Mouse (Mus musculus): ENCODE results near the gene Ddb2. TPM values are rescaled to one million over a fixed set of nuclear protein-coding genes. Genes with fewer than 3 reads are reported as not detected.

Gene Ddb2
- polyA plus RNA-seq, 1 experiment, result 32.4 TPM

GRCm38 (mm10) chr2:91182016-91182404 lies 54.8 kb downstream of the Ddb2 start:
- Histone ChIP-seq H3K4me1 (ENCODE audit: control insufficient read depth, insufficient read depth, low read length) (peaks cover 5% of the 10 kb centered on the region; the same call in 1 of the 2 replicates), H3K4me3 (replicated peaks; ENCODE audit: control insufficient read depth, low read depth, low read length) (peak overlapping the region; percentile 78), H3K27ac (ENCODE audit: control insufficient read depth, insufficient read depth, low read depth, low read length, poor library complexity) (no peak overlapping the region)
- WGBS, result 2% methylated on average over 8 of the region's 8 CpGs
- TF ChIP-seq CTCF (IDR thresholded peaks at IDR 0.05; ENCODE audit: control insufficient read depth, insufficient read depth, low read length) (no peak; the same call in 1 of the 2 replicates), POLR2A (IDR thresholded peaks at IDR 0.05; ENCODE audit: borderline replicate concordance, control insufficient read depth, low read depth, low read length) (no peak)

GRCm38 (mm10) chr2:91180706-91181105 lies 56.1 kb downstream of the Ddb2 start:
- H3K4me1 ChIP-seq (ENCODE audit: control insufficient read depth, insufficient read depth, low read length), result peaks cover 5% of the 10 kb centered on the region; the same call in 1 of the 2 replicates
- no peak overlapping the region for H3K4me3 ChIP-seq (replicated peaks; ENCODE audit: control insufficient read depth, low read depth, low read length)
- TF ChIP-seq CTCF (IDR thresholded peaks at IDR 0.05; ENCODE audit: control insufficient read depth, insufficient read depth, low read length) (no peak), POLR2A (IDR thresholded peaks at IDR 0.05; ENCODE audit: borderline replicate concordance, control insufficient read depth, low read depth, low read length) (no peak)
- WGBS, result 64% methylated on average over 5 of the region's 5 CpGs
- H3K27ac ChIP-seq (ENCODE audit: control insufficient read depth, insufficient read depth, low read depth, low read length, poor library complexity), result no peak overlapping the region

- TF ChIP-seq CTCF (IDR thresholded peaks at IDR 0.05; ENCODE audit: control insufficient read depth, insufficient read depth, low read length) (no peak), POLR2A (IDR thresholded peaks at IDR 0.05; ENCODE audit: borderline replicate concordance, control insufficient read depth, low read depth, low read length) (no peak)
- 82% methylated on average over 4 of the region's 4 CpGs for WGBS
- Histone ChIP-seq H3K4me3 (replicated peaks; ENCODE audit: control insufficient read depth, low read depth, low read length) (no peak overlapping the region), H3K4me1 (ENCODE audit: control insufficient read depth, insufficient read depth, low read length) (peaks cover 5% of the 10 kb centered on the region; the same call in 1 of the 2 replicates), H3K27ac (ENCODE audit: control insufficient read depth, insufficient read depth, low read depth, low read length, poor library complexity) (no peak overlapping the region)
Measured at GRCm38 (mm10) chr2:91179825-91180224, 57.0 kb downstream of the Ddb2 start.

GRCm38 (mm10) chr2:91176234-91176633 lies 60.5 kb downstream of the Ddb2 start:
- TF ChIP-seq CTCF (IDR thresholded peaks at IDR 0.05; ENCODE audit: control insufficient read depth, insufficient read depth, low read length), result no peak
- TF ChIP-seq POLR2A (IDR thresholded peaks at IDR 0.05; ENCODE audit: borderline replicate concordance, control insufficient read depth, low read depth, low read length), result no peak
- WGBS, result 92% methylated on average over 6 of the region's 6 CpGs
- no peak overlapping the region for H3K4me3 ChIP-seq (replicated peaks; ENCODE audit: control insufficient read depth, low read depth, low read length)

GRCm38 (mm10) chr2:91175490-91175889 lies 61.3 kb downstream of the Ddb2 start:
- 69% methylated on average over 4 of the region's 4 CpGs for WGBS
- no peak overlapping the region for H3K27ac ChIP-seq (ENCODE audit: control insufficient read depth, insufficient read depth, low read depth, low read length, poor library complexity)
- H3K4me1 ChIP-seq (ENCODE audit: control insufficient read depth, insufficient read depth, low read length), result no peaks in the 10 kb centered on the region

More at GRCm38 (mm10) chr2:91176234-91176633, 60.5 kb downstream of the Ddb2 start:
- no peaks in the 10 kb centered on the region for H3K4me1 ChIP-seq (ENCODE audit: control insufficient read depth, insufficient read depth, low read length)
- H3K27ac ChIP-seq (ENCODE audit: control insufficient read depth, insufficient read depth, low read depth, low read length, poor library complexity), result no peak overlapping the region

GRCm38 (mm10) chr2:91169587-91170322 lies 67.0 kb downstream of the Ddb2 start:
- Histone ChIP-seq H3K4me3 (replicated peaks; ENCODE audit: control insufficient read depth, low read depth, low read length) (no peak overlapping the region), H3K4me1 (ENCODE audit: control insufficient read depth, insufficient read depth, low read length) (no peaks in the 10 kb centered on the region), H3K27ac (ENCODE audit: control insufficient read depth, insufficient read depth, low read depth, low read length, poor library complexity) (no peak overlapping the region)
- WGBS, result 91% methylated on average over 25 of the region's 25 CpGs
- no peak for TF ChIP-seq POLR2A (IDR thresholded peaks at IDR 0.05; ENCODE audit: borderline replicate concordance, control insufficient read depth, low read depth, low read length)
- no peak for TF ChIP-seq CTCF (IDR thresholded peaks at IDR 0.05; ENCODE audit: control insufficient read depth, insufficient read depth, low read length)

More at GRCm38 (mm10) chr2:91175490-91175889, 61.3 kb downstream of the Ddb2 start:
- no peak overlapping the region for H3K4me3 ChIP-seq (replicated peaks; ENCODE audit: control insufficient read depth, low read depth, low read length)
- TF ChIP-seq POLR2A (IDR thresholded peaks at IDR 0.05; ENCODE audit: borderline replicate concordance, control insufficient read depth, low read depth, low read length) (no peak), CTCF (IDR thresholded peaks at IDR 0.05; ENCODE audit: control insufficient read depth, insufficient read depth, low read length) (no peak)

GRCm38 (mm10) chr2:91167629-91168028 lies 69.2 kb downstream of the Ddb2 start:
- H3K27ac ChIP-seq (ENCODE audit: control insufficient read depth, insufficient read depth, low read depth, low read length, poor library complexity), result no peak overlapping the region
- no peak for TF ChIP-seq CTCF (IDR thresholded peaks at IDR 0.05; ENCODE audit: control insufficient read depth, insufficient read depth, low read length)
- TF ChIP-seq POLR2A (IDR thresholded peaks at IDR 0.05; ENCODE audit: borderline replicate concordance, control insufficient read depth, low read depth, low read length), result no peak
- WGBS, result 84% methylated on average over 4 of the region's 4 CpGs
- no peak overlapping the region for H3K4me3 ChIP-seq (replicated peaks; ENCODE audit: control insufficient read depth, low read depth, low read length)
- no peaks in the 10 kb centered on the region for H3K4me1 ChIP-seq (ENCODE audit: control insufficient read depth, insufficient read depth, low read length)

- TF ChIP-seq CTCF (IDR thresholded peaks at IDR 0.05; ENCODE audit: control insufficient read depth, insufficient read depth, low read length), result no peak
- no peak for TF ChIP-seq POLR2A (IDR thresholded peaks at IDR 0.05; ENCODE audit: borderline replicate concordance, control insufficient read depth, low read depth, low read length)
- Histone ChIP-seq H3K27ac (ENCODE audit: control insufficient read depth, insufficient read depth, low read depth, low read length, poor library complexity) (no peak overlapping the region), H3K4me1 (ENCODE audit: control insufficient read depth, insufficient read depth, low read length) (no peaks in the 10 kb centered on the region), H3K4me3 (replicated peaks; ENCODE audit: control insufficient read depth, low read depth, low read length) (no peak overlapping the region)
- 70% methylated on average over 6 of the region's 6 CpGs for WGBS
Measured at GRCm38 (mm10) chr2:91164991-91165390, 71.8 kb downstream of the Ddb2 start.

Data from bone marrow, adult 2 months (tissue).